Mouse (Mus musculus): Measurements from ENCODE around the gene Mcf2l. TPM values are rescaled to one million over a fixed set of nuclear protein-coding genes. Genes with fewer than 3 reads are reported as not detected.

The Mcf2l gene
- polyA plus RNA-seq, 1 experiment from 2014 or later, result 158 TPM

DNA sequence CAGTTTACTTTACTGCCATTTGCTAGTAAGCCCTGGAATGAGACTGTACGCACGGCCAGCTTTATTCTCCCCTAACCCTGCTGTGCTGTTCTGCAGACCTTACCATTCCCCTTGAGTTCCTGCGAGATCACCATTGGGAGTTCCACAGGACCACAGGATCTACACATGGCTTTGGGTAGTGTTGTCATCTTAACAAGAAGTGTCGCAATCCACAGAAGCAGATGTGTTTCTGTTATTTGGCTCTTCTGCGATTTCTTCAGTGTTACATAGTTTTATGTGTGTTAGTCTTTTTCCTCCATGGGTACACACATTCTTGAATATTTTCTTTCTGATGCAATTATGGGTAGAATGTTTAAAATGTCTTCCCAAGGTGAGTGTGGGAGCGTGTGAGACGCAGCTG is 32.8 kb upstream of the Mcf2l start:
- H3K36me3 ChIP-seq (replicated peaks; ENCODE audit: control insufficient read depth, insufficient read depth), result peaks cover 82% of the 10 kb centered on the region
- H3K4me2 ChIP-seq (replicated peaks), result no peak overlapping the region
- no peak for ATAC-seq (ENCODE audit: low FRiP score)
- 86% methylated on average over 7 of the region's 7 CpGs for WGBS
- H3K9me3 ChIP-seq (ENCODE audit: control insufficient read depth, low read length), result no peaks in the 10 kb centered on the region
- H3K4me1 ChIP-seq (replicated peaks; ENCODE audit: control insufficient read depth, insufficient read depth, low read length), result no peaks in the 10 kb centered on the region
- H3K9ac ChIP-seq, result no peak overlapping the region
- H3K27ac ChIP-seq, result no peak overlapping the region
- H3K27me3 ChIP-seq (ENCODE audit: control insufficient read depth, insufficient read depth, low read length), result no peaks in the 10 kb centered on the region
- no peak overlapping the region for H3K4me3 ChIP-seq (replicated peaks; ENCODE audit: low read length)
- DNase-seq (ENCODE audit: low spot score), result no peak

GRCm38 (mm10) chr8:12842342-12842995 is 31.1 kb upstream of the Mcf2l start:
- no peaks in the 10 kb centered on the region for H3K4me1 ChIP-seq (replicated peaks; ENCODE audit: control insufficient read depth, insufficient read depth, low read length)
- peaks cover 85% of the 10 kb centered on the region for H3K36me3 ChIP-seq (replicated peaks; ENCODE audit: control insufficient read depth, insufficient read depth)
- no peaks in the 10 kb centered on the region for H3K27me3 ChIP-seq (ENCODE audit: control insufficient read depth, insufficient read depth, low read length)
- no peak overlapping the region for H3K27ac ChIP-seq
- 91% methylated on average over 11 of the region's 11 CpGs for WGBS
- H3K9ac ChIP-seq, result no peak overlapping the region
- no peak overlapping the region for H3K4me3 ChIP-seq (replicated peaks; ENCODE audit: low read length)
- H3K4me2 ChIP-seq (replicated peaks), result no peak overlapping the region
- H3K9me3 ChIP-seq (ENCODE audit: control insufficient read depth, low read length), result no peaks in the 10 kb centered on the region
- DNase-seq (ENCODE audit: low spot score) (no peak), ATAC-seq (ENCODE audit: low FRiP score) (no peak)

DNA sequence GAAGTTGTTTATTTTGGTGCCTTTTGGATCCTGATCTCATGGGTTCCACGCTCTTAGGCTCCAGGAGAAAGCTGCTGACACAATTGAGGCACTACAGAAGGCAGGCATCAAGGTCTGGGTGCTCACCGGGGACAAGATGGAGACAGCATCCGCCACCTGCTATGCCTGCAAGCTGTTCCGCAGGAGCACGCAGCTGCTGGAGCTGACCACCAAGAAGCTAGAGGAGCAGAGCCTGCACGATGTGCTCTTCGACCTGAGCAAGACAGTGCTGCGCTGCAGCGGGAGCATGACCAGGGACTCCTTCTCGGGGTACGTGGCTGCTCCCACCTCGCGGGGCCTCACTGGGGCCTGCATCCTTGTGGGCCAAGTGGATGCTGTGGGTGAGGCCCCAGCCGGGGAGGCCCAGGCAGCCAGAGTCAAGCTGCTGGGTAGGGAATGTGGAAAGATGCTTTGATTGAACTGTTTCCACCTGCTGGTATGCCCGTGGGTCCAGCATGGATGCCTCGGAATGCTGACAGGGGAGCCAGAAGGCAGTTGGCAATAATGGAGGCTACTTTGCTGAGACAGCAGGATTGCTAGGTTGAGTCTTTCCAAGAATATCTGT is 29.2 kb upstream of the Mcf2l start:
- H3K4me3 ChIP-seq (replicated peaks; ENCODE audit: low read length), result no peak overlapping the region
- H3K4me1 ChIP-seq (replicated peaks; ENCODE audit: control insufficient read depth, insufficient read depth, low read length), result no peaks in the 10 kb centered on the region
- no peaks in the 10 kb centered on the region for H3K9me3 ChIP-seq (ENCODE audit: control insufficient read depth, low read length)
- no peak overlapping the region for H3K9ac ChIP-seq
- H3K4me2 ChIP-seq (replicated peaks), result no peak overlapping the region
- no peaks in the 10 kb centered on the region for H3K27me3 ChIP-seq (ENCODE audit: control insufficient read depth, insufficient read depth, low read length)
- ATAC-seq (ENCODE audit: low FRiP score) (no peak), DNase-seq (ENCODE audit: low spot score) (no peak)
- WGBS, result 92% methylated on average over 16 of the region's 16 CpGs
- H3K36me3 ChIP-seq (replicated peaks; ENCODE audit: control insufficient read depth, insufficient read depth), result peaks cover 89% of the 10 kb centered on the region
- H3K27ac ChIP-seq, result no peak overlapping the region

DNA sequence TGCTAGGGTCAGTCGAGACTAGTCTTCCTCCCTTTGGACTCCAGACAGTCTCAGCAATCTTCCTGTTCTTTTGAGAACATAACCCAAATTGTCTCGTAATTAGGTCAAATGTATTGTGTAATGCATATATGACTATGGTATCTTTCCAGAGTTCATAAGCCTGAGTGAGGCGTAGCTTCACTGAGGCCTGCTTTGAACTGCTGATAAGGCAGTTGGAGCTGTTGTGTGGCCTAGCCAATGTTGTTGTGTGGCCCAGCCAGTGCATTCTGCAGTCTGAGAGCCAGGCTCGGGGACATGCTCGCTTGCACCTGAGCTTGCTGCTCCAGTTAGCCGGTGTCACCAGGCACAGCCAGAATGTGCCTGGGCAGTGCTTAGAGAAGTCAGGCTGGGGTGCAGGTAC is 27.2 kb upstream of the Mcf2l start:
- no peak overlapping the region for H3K4me3 ChIP-seq (replicated peaks; ENCODE audit: low read length)
- peaks cover 92% of the 10 kb centered on the region for H3K36me3 ChIP-seq (replicated peaks; ENCODE audit: control insufficient read depth, insufficient read depth)
- H3K9me3 ChIP-seq (ENCODE audit: control insufficient read depth, low read length), result no peaks in the 10 kb centered on the region
- DNase-seq (ENCODE audit: low spot score) (no peak), ATAC-seq (ENCODE audit: low FRiP score) (no peak)
- WGBS, result 93% methylated on average over 6 of the region's 6 CpGs
- H3K27ac ChIP-seq, result no peak overlapping the region
- H3K4me2 ChIP-seq (replicated peaks), result no peak overlapping the region
- no peaks in the 10 kb centered on the region for H3K4me1 ChIP-seq (replicated peaks; ENCODE audit: control insufficient read depth, insufficient read depth, low read length)
- H3K27me3 ChIP-seq (ENCODE audit: control insufficient read depth, insufficient read depth, low read length), result no peaks in the 10 kb centered on the region
- H3K9ac ChIP-seq, result no peak overlapping the region

GRCm38 (mm10) chr8:12851241-12851640 is 22.4 kb upstream of the Mcf2l start:
- Histone ChIP-seq H3K9ac (no peak overlapping the region), H3K27me3 (ENCODE audit: control insufficient read depth, insufficient read depth, low read length) (no peaks in the 10 kb centered on the region), H3K4me3 (replicated peaks; ENCODE audit: low read length) (no peak overlapping the region), H3K9me3 (ENCODE audit: control insufficient read depth, low read length) (no peaks in the 10 kb centered on the region), H3K27ac (no peak overlapping the region), H3K4me2 (replicated peaks) (no peak overlapping the region), H3K4me1 (replicated peaks; ENCODE audit: control insufficient read depth, insufficient read depth, low read length) (no peaks in the 10 kb centered on the region), H3K36me3 (replicated peaks; ENCODE audit: control insufficient read depth, insufficient read depth) (peaks cover 74% of the 10 kb centered on the region)
- 90% methylated on average over 10 of the region's 10 CpGs for WGBS
- DNase-seq (ENCODE audit: low spot score) (no peak), ATAC-seq (ENCODE audit: low FRiP score) (no peak)

- WGBS, result 77% methylated on average over 15 of the region's 15 CpGs
Observed at GRCm38 (mm10) chr8:12856038-12856437, 17.6 kb upstream of the Mcf2l start.

GRCm38 (mm10) chr8:12863061-12863460 is 10.5 kb upstream of the Mcf2l start:
- H3K4me2 ChIP-seq (replicated peaks), result no peak overlapping the region
- DNase-seq (ENCODE audit: low spot score) (no peak), ATAC-seq (ENCODE audit: low FRiP score) (no peak)
- no peaks in the 10 kb centered on the region for H3K4me1 ChIP-seq (replicated peaks; ENCODE audit: control insufficient read depth, insufficient read depth, low read length)
- 87% methylated on average over 3 of the region's 3 CpGs for WGBS
- H3K4me3 ChIP-seq (replicated peaks; ENCODE audit: low read length), result no peak overlapping the region
- H3K27me3 ChIP-seq (ENCODE audit: control insufficient read depth, insufficient read depth, low read length), result no peaks in the 10 kb centered on the region
- no peak overlapping the region for H3K27ac ChIP-seq
- H3K9ac ChIP-seq, result no peak overlapping the region
- no peaks in the 10 kb centered on the region for H3K9me3 ChIP-seq (ENCODE audit: control insufficient read depth, low read length)
- peaks cover 72% of the 10 kb centered on the region for H3K36me3 ChIP-seq (replicated peaks; ENCODE audit: control insufficient read depth, insufficient read depth)

More at GRCm38 (mm10) chr8:12856038-12856437, 17.6 kb upstream of the Mcf2l start:
- Histone ChIP-seq H3K27me3 (ENCODE audit: control insufficient read depth, insufficient read depth, low read length) (no peaks in the 10 kb centered on the region), H3K4me2 (replicated peaks) (no peak overlapping the region), H3K27ac (no peak overlapping the region), H3K9ac (no peak overlapping the region), H3K9me3 (ENCODE audit: control insufficient read depth, low read length) (no peaks in the 10 kb centered on the region), H3K4me3 (replicated peaks; ENCODE audit: low read length) (no peak overlapping the region), H3K4me1 (replicated peaks; ENCODE audit: control insufficient read depth, insufficient read depth, low read length) (no peaks in the 10 kb centered on the region), H3K36me3 (replicated peaks; ENCODE audit: control insufficient read depth, insufficient read depth) (peaks cover 59% of the 10 kb centered on the region)
- ATAC-seq (ENCODE audit: low FRiP score), result no peak
- no peak for DNase-seq (ENCODE audit: low spot score)

DNA sequence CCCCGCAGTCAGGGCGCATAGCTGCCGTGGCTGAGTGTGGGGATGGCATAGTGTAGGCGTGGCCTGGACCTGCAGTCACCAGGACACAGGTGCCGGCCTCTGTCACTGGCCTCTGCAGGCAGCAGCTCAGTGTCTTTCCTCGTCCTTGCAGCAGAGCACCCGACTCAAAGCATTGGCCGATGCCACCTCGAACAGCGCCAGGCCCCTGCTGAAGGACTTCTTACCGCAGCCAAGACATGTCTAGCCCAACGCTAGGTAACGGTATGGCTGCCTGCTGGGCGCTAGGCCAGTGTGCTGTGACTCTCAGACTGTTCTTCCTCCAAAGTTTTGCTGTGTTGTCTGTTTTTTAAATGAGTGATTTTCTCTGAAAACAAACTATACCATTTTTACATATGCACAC is 10.0 kb upstream of the Mcf2l start:
- Histone ChIP-seq H3K4me3 (replicated peaks; ENCODE audit: low read length) (no peak overlapping the region), H3K9ac (no peak overlapping the region), H3K36me3 (replicated peaks; ENCODE audit: control insufficient read depth, insufficient read depth) (peaks cover 71% of the 10 kb centered on the region), H3K4me1 (replicated peaks; ENCODE audit: control insufficient read depth, insufficient read depth, low read length) (no peaks in the 10 kb centered on the region), H3K27me3 (ENCODE audit: control insufficient read depth, insufficient read depth, low read length) (no peaks in the 10 kb centered on the region), H3K9me3 (ENCODE audit: control insufficient read depth, low read length) (no peaks in the 10 kb centered on the region), H3K4me2 (replicated peaks) (no peak overlapping the region), H3K27ac (no peak overlapping the region)
- WGBS, result 81% methylated on average over 14 of the region's 14 CpGs
- ATAC-seq (ENCODE audit: low FRiP score), result no peak
- no peak for DNase-seq (ENCODE audit: low spot score)

- no peak overlapping the region for H3K4me2 ChIP-seq (replicated peaks)
- WGBS, result 61% methylated on average over 6 of the region's 6 CpGs
- peaks cover 54% of the 10 kb centered on the region for H3K36me3 ChIP-seq (replicated peaks; ENCODE audit: control insufficient read depth, insufficient read depth)
- no peak overlapping the region for H3K27ac ChIP-seq
- DNase-seq (ENCODE audit: low spot score) (no peak), ATAC-seq (ENCODE audit: low FRiP score) (no peak)
- no peaks in the 10 kb centered on the region for H3K27me3 ChIP-seq (ENCODE audit: control insufficient read depth, insufficient read depth, low read length)
- H3K4me3 ChIP-seq (replicated peaks; ENCODE audit: low read length), result no peak overlapping the region
- 0 out of 2 replicates have a peak, but pooled peaks cover under 1% of the 10 kb centered on the region for H3K4me1 ChIP-seq (replicated peaks; ENCODE audit: control insufficient read depth, insufficient read depth, low read length)
- H3K9ac ChIP-seq, result no peak overlapping the region
- no peaks in the 10 kb centered on the region for H3K9me3 ChIP-seq (ENCODE audit: control insufficient read depth, low read length)
Observed at GRCm38 (mm10) chr8:12865790-12866189, 7.8 kb upstream of the Mcf2l start.

Data from hindbrain, embryonic 14.5 days (tissue).